Mouse (Mus musculus) left cerebral cortex, adult 9 months (tissue): ENCODE measurements around the gene Zic3.

ENCODE experiments used
- DNase-seq, 2 experiments: peaks; one replicate each; pipeline ENCODE4 v3.0.0; 2022; ENCODE audit warnings: low spot score in 2 of 2

Zic3 gene

GRCm38 (mm10) chrX:58042512-58042911 is 20.0 kb downstream of the Zic3 start:
- DNase-seq = no peak
